Mouse (Mus musculus) limb, embryonic 12.5 days (tissue): ENCODE data around the gene Gm45717. TPM values are rescaled to one million over a fixed set of nuclear protein-coding genes. Genes with fewer than 3 reads are reported as not detected.
A peak's percentile ranks its signal among the peaks of the same experiment; 100 is the strongest.

Source experiments
- ATAC-seq: fragments of 200-750 bp; cut with Nextera tagmentation; 2 replicates; pipeline ENCODE4 v1.8.0; 2017; ENCODE audit warnings: low read depth, moderate TSS enrichment; ENCODE audit not compliant: insufficient number of reproducible peaks, insufficient read depth, low FRiP score, low TSS enrichment
- H3K27ac ChIP-seq: fragments of 300-500 bp; sonication (generic); 2 replicates; pipeline ENCODE4 v1.5.1; 2016; ENCODE audit warnings: mild to moderate bottlenecking, moderate library complexity
- H3K27me3 ChIP-seq: fragments of 300-500 bp; sonication (generic); 2 replicates; pipeline ENCODE4 v1.6.1; 2016; ENCODE audit warnings: mild to moderate bottlenecking, moderate library complexity
- H3K36me3 ChIP-seq: fragments of 300-500 bp; sonication (generic); 2 replicates; pipeline ENCODE4 v1.6.1; 2016; ENCODE audit warnings: mild to moderate bottlenecking, moderate library complexity
- H3K4me1 ChIP-seq: fragments of 300-500 bp; sonication (generic); replicated peaks from 2 replicates; pipeline ENCODE4 v1.6.1; 2016
- H3K4me2 ChIP-seq: fragments of 300-500 bp; sonication (generic); 2 replicates; pipeline ENCODE4 v1.6.1; 2016; ENCODE audit warnings: mild to moderate bottlenecking, moderate library complexity
- H3K4me3 ChIP-seq: fragments of 300-500 bp; sonication (generic); replicated peaks from 2 replicates; pipeline ENCODE4 v1.5.1; 2016; ENCODE audit warnings: mild to moderate bottlenecking
- H3K9ac ChIP-seq: fragments of 300-500 bp; sonication (generic); replicated peaks from 2 replicates; pipeline ENCODE4 v1.6.1; 2016; ENCODE audit warnings: mild to moderate bottlenecking, moderate library complexity
- H3K9me3 ChIP-seq: fragments of 300-500 bp; sonication (generic); 2 replicates; pipeline ENCODE4 v1.6.1; 2016; ENCODE audit warnings: mild to moderate bottlenecking, moderate library complexity
- WGBS: fragments of 180-500 bp; shearing (Covaris S2); methylation state at CpG from one replicate; pipeline ENCODE4 v1.1.7; 2016; 5-methylcytosine and 5-hydroxymethylcytosine counted together
- polyA plus RNA-seq: library from polyadenylated mRNA; unstranded; fragments of >200 nt; fragmentation: Nextera tagmentation; extraction: Ambion mirVana; gene quantifications from 2 replicates; pipeline ENCODE4 v1.2.1, GENCODE M21; 2016

The Gm45717 gene
- polyA plus RNA-seq, 1 experiment from 2014 or later: not detected

DNA sequence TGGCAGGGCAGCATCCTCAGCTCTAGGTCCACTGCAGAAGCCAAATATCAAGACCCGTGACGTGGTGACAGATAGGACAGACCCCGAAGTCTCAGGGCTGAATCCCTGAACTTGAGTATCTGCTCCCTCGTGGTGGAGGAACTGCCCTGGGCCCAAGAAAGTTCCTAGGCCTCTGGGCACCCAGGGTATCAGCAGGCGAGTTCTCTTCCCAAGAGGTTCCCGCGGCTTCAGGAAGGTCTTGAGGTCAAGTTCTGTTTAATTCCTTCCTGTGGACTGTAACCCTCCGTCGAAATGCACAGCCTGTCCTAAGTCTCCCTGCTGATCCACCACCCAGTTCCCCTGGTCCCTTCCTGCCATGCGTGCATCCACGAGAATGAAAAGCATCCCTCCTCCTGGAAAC is 2.6 kb downstream of the Gm45717 start:
- H3K27me3 ChIP-seq: no peaks in the 10 kb centered on the region
- no peak for ATAC-seq
- H3K4me3 ChIP-seq: 0 out of 2 replicates have a peak overlapping the region, but pooled peaks have one; percentile 2
- WGBS: 81% methylated on average over 11 of the region's 11 CpGs
- H3K36me3 ChIP-seq: peaks cover 35% of the 10 kb centered on the region
- peaks cover 68% of the 10 kb centered on the region for H3K4me1 ChIP-seq
- no peak overlapping the region for H3K9ac ChIP-seq
- H3K4me2 ChIP-seq: peak overlapping the region; percentile 70; the same call in 1 of the 2 replicates
- no peaks in the 10 kb centered on the region for H3K9me3 ChIP-seq
- H3K27ac ChIP-seq: no peak overlapping the region

DNA sequence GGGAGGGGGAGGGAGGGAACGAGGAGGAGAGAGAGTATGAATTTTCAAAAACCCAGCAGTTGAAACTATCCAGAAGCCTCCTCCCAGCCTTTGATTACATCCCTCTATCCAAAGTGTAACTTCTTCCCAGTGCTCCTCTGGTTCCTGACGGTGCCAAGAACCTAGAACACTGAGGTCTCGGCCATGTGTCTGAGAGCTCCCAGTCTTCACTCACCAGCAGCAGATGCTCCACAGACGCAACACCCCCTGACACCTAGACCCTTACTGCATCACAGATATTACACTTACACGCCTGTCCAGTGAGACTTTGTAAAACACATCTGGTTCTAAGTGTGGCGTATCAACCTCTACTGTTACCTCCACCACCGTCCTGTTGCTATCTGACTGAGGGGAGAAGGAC is 3.3 kb downstream of the Gm45717 start:
- Histone ChIP-seq H3K4me2 (0 out of 2 replicates have a peak overlapping the region, but pooled peaks have one; percentile 70), H3K4me3 (no peak overlapping the region), H3K9ac (no peak overlapping the region), H3K4me1 (peaks cover 68% of the 10 kb centered on the region), H3K36me3 (peaks cover 42% of the 10 kb centered on the region), H3K27me3 (no peaks in the 10 kb centered on the region), H3K9me3 (no peaks in the 10 kb centered on the region), H3K27ac (no peak overlapping the region)
- WGBS: 71% methylated on average over 7 of the region's 7 CpGs
- ATAC-seq: no peak

DNA sequence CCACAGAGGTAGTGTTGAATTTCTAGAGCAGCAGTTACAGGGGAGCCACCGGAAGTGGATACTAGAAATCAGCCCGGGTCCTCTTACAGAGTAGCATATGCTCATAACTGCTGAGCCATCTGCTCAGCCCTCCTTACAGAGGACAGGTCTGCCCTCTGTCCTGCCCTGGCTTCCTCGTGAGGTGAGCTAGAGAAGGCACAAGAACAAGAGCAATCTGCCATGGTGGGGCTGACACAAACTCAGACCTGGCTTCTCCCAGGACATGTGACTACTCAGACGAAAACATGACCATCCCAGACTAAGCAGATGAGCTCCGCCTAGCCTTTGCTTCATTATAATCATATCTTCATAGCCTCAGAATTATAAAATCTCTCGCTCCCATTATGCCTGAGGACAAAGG is 4.0 kb downstream of the Gm45717 start:
- Histone ChIP-seq H3K9me3 (no peaks in the 10 kb centered on the region), H3K27me3 (no peaks in the 10 kb centered on the region), H3K4me3 (no peak overlapping the region), H3K9ac (no peak overlapping the region), H3K4me2 (0 out of 2 replicates have a peak overlapping the region, but pooled peaks have one; percentile 34), H3K4me1 (peaks cover 62% of the 10 kb centered on the region), H3K27ac (peak overlapping the region; percentile 41; the same call in 1 of the 2 replicates), H3K36me3 (peaks cover 49% of the 10 kb centered on the region)
- WGBS: 62% methylated on average over 6 of the region's 6 CpGs
- ATAC-seq: no peak

DNA sequence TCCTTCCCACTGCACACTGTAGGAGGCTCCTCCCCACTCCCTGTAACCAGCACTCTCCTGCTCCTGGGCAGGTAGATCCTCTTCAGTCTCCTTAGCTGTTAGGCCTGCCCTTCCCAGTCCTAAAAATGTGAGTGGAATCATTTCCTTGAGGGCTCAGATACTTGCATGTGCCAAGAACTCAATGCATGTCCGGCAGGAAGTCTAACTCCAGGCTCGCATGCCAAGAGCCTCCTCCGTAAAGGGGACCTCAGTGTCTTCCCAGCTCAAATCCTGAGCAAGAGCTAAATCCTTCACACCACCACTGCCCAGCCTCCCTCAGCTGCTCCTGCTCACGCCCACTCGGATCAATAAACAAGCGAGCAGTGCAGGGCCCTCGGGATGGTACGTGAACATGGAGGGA is 4.7 kb downstream of the Gm45717 start:
- Histone ChIP-seq H3K4me2 (peak overlapping the region; percentile 34), H3K9me3 (no peaks in the 10 kb centered on the region), H3K36me3 (peaks cover 56% of the 10 kb centered on the region), H3K9ac (peak overlapping the region; percentile 37; the same call in 1 of the 2 replicates), H3K4me3 (0 out of 2 replicates have a peak overlapping the region, but pooled peaks have one; percentile 3), H3K4me1 (peaks cover 55% of the 10 kb centered on the region), H3K27me3 (no peaks in the 10 kb centered on the region), H3K27ac (peak overlapping the region; percentile 83)
- 28% methylated on average over 8 of the region's 8 CpGs for WGBS
- no peak for ATAC-seq

DNA sequence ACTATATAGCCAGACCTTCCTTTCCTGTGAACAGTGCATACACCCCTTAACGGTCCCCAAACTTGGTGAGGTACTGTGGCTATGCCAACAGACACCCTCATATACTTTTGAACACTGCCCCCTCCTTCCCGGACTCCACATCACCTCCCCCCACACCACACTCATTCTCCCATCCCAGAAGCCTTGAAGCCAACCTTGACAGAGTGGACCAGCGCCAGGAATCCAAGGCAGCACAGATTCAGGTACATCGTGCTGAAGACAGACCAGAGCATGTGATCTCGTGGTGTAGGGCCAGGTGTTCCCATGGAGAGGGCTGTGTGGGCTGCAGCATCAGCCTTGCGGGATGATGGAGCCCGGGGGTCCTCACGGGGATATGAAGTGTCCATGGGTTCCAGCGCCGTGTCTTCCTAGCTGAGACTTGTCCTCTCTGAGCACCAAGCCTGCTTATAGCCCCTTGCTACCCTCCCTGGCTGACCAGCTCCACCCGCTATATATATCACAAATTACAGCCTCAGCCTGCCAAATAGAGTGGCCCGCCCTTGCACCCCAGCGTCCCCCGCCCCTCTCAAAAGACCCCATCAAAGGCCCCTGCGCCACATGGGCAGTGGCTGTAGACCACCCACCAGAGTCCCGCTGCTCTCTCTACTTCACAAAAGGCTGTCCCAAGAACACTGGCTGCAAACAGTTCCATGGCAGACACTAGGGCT is 5.8 kb downstream of the Gm45717 start, which contains the start of gene Ifitm5:
Gene Ifitm5, minus strand, starts transcription at position 468 of the 707 bp plus-strand sequence.
- Histone ChIP-seq H3K4me3 (0 out of 2 replicates have a peak within 1 kb of the TSS, but pooled peaks have one; percentile 3), H3K36me3 (peaks cover 67% of the 10 kb centered on the region), H3K9me3 (no peaks in the 10 kb centered on the region), H3K27me3 (no peaks in the 10 kb centered on the region), H3K4me1 (peaks cover 53% of the 10 kb centered on the region), H3K4me2 (peak within 1 kb of the TSS; percentile 34), H3K27ac (peak within 1 kb of the TSS; percentile 83), H3K9ac (peak within 1 kb of the TSS; percentile 37; the same call in 1 of the 2 replicates)
- 69% methylated on average over 16 of the region's 16 CpGs for WGBS
- no peak for ATAC-seq

DNA sequence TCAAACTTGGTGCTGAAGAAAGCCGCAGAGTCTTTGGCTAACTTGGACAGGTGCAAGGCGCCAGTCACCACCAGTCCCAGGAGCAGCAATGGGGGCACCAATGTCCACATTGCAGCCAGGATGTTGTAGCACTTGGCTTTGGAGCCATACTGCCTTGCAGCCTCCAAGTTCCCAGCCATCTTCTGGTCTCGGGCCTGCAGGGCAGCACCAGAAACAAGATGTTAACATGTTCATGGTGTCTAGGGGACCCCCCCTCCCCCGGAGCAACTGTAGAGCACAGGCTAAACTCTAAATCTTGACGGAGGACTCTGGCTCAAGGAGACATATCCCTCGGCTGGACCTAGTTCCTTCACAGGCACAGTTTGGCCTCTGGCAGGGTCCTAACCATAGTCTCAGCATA is 6.5 kb downstream of the Gm45717 start:
- WGBS: 86% methylated on average over 6 of the region's 6 CpGs
- Histone ChIP-seq H3K9me3 (no peaks in the 10 kb centered on the region), H3K27ac (no peak overlapping the region), H3K4me1 (peaks cover 47% of the 10 kb centered on the region), H3K36me3 (peaks cover 74% of the 10 kb centered on the region), H3K4me2 (no peak overlapping the region), H3K9ac (no peak overlapping the region), H3K4me3 (no peak overlapping the region), H3K27me3 (no peaks in the 10 kb centered on the region)
- ATAC-seq: no peak

DNA sequence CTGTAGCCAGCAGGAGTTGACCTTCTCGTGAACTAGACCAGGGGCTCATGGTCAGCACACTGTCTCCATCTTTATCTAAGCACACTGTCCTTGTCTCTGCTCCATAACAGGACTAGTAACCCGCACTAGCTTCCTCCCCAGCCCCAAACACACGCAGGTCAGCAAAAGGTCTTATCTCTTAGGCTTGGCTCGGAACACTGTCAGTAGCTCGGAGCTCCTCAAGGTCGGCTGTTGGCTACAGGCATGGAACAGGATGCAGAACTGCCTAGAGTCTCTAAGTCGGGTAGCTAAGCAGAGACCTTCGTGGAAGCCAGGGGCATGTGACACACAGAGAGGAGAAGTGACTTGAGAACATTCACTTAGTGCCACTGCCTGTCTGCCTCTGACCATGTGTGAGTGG is 7.6 kb downstream of the Gm45717 start:
- Histone ChIP-seq H3K36me3 (peaks cover 72% of the 10 kb centered on the region), H3K4me2 (no peak overlapping the region), H3K4me1 (peaks cover 39% of the 10 kb centered on the region), H3K27ac (no peak overlapping the region), H3K9ac (no peak overlapping the region), H3K9me3 (no peaks in the 10 kb centered on the region), H3K4me3 (no peak overlapping the region), H3K27me3 (no peaks in the 10 kb centered on the region)
- ATAC-seq: no peak
- 85% methylated on average over 8 of the region's 8 CpGs for WGBS

DNA sequence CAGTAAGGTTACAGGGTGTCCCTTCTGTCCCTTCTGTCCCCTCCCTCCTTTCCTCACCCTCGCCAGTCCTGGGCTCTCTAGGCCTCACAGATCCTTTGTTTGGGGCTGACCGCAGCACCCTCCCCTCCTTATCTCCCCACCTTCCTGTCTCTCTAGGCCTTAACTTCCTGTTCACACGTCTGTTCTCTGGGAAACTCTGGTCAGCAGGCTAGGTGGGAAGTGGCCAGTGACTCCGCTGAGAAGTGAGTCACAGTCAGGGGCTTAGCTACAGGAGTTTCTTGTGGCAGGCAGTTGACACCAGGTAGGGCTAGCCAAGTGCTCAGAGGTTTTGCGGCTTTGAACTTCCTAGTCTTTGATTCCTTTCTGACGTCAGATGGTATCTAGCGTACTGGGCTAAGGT is 8.8 kb downstream of the Gm45717 start:
- Histone ChIP-seq H3K4me2 (no peak overlapping the region), H3K4me3 (no peak overlapping the region), H3K9ac (no peak overlapping the region), H3K36me3 (peaks cover 63% of the 10 kb centered on the region), H3K9me3 (no peaks in the 10 kb centered on the region), H3K27ac (no peak overlapping the region), H3K4me1 (peaks cover 39% of the 10 kb centered on the region), H3K27me3 (no peaks in the 10 kb centered on the region)
- ATAC-seq: no peak
- 61% methylated on average over 7 of the region's 7 CpGs for WGBS

DNA sequence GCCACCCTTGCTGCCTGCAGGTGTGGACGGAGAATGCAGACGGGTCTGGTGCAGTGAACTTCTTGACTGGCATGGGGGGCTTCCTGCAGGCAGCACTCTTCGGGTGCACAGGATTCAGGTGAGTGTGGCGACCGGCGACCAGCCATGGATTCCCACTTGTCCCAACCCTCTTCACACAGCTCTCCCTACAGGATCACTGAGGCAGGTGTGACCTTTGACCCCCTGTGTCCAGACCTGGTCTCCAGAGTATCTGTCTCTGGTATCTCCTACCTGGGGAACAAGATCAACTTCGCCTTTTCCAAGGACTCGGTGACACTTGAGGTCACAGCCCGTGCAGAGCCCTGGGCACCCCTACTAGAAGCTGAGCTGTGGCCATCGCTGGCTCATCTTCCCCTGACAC is 9.4 kb downstream of the Gm45717 start:
- WGBS: 93% methylated on average over 10 of the region's 10 CpGs
- Histone ChIP-seq H3K36me3 (peaks cover 63% of the 10 kb centered on the region), H3K4me1 (peaks cover 34% of the 10 kb centered on the region), H3K27me3 (no peaks in the 10 kb centered on the region), H3K9me3 (no peaks in the 10 kb centered on the region), H3K27ac (no peak overlapping the region), H3K9ac (no peak overlapping the region), H3K4me2 (no peak overlapping the region), H3K4me3 (no peak overlapping the region)
- ATAC-seq: no peak

DNA sequence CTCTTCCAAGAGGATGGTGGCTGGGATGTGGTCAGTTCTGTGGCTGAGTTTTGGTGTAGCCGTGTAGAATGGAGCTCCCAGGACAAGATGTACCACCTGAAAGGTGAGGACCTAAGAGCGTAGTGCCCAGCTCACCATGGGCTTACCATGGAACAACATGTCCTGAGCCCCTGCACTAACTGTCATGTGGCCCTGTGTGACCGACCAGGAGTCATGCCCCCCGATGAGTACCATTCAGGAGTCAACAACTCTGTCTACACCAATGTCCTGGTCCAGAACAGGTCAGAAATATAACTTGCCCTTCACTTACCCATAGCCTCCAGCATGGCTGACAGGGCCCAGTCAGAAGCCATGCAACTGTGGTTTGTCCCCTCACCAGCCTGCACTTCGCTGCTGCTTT is 10.5 kb downstream of the Gm45717 start:
- no peak overlapping the region for H3K4me2 ChIP-seq
- WGBS: 94% methylated on average over 5 of the region's 5 CpGs
- peaks cover 61% of the 10 kb centered on the region for H3K36me3 ChIP-seq
- H3K27me3 ChIP-seq: no peaks in the 10 kb centered on the region
- no peak overlapping the region for H3K9ac ChIP-seq
- H3K9me3 ChIP-seq: no peaks in the 10 kb centered on the region
- no peak overlapping the region for H3K27ac ChIP-seq
- peaks cover 29% of the 10 kb centered on the region for H3K4me1 ChIP-seq
- ATAC-seq: no peak
- H3K4me3 ChIP-seq: no peak overlapping the region

DNA sequence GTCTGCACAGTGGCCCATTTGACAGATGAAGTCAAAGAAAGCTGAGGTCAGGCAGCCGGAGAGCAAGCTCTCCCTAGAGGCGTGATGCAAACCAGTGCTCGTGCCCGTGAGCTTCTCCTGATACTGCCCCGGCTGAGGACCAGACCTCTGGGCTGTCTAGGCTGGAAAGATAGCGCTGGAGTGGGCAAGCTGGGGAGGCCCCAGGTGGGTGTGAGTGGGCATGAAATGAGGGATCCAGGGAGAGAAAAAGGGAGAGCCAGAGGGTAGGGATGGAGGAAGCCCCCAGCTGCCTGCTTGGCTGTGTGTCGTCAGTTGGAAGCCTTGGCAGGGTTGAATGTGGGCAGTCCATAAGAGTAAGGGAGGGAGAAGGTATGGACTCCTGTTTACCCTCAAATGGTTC is 11.5 kb downstream of the Gm45717 start:
- 93% methylated on average over 7 of the region's 7 CpGs for WGBS
- Histone ChIP-seq H3K27me3 (no peaks in the 10 kb centered on the region), H3K4me1 (peaks cover 31% of the 10 kb centered on the region), H3K36me3 (peaks cover 51% of the 10 kb centered on the region), H3K9ac (no peak overlapping the region), H3K4me3 (no peak overlapping the region), H3K4me2 (no peak overlapping the region), H3K9me3 (no peaks in the 10 kb centered on the region), H3K27ac (no peak overlapping the region)
- no peak for ATAC-seq
